Mouse (Mus musculus): ENCODE measurements around the gene Spaca7. TPM values are rescaled to one million over a fixed set of nuclear protein-coding genes. Genes with fewer than 3 reads are reported as not detected.

Gene Spaca7
- not detected for total RNA-seq (2018; cell fraction: chromatin; rRNA removed)
- not detected for total RNA-seq (2018; cell fraction: cytosol; rRNA removed)
- total RNA-seq (2018; cell fraction: nucleus; rRNA removed) = not detected
- not detected in 3 replicates for polyA plus RNA-seq (2018)

DNA sequence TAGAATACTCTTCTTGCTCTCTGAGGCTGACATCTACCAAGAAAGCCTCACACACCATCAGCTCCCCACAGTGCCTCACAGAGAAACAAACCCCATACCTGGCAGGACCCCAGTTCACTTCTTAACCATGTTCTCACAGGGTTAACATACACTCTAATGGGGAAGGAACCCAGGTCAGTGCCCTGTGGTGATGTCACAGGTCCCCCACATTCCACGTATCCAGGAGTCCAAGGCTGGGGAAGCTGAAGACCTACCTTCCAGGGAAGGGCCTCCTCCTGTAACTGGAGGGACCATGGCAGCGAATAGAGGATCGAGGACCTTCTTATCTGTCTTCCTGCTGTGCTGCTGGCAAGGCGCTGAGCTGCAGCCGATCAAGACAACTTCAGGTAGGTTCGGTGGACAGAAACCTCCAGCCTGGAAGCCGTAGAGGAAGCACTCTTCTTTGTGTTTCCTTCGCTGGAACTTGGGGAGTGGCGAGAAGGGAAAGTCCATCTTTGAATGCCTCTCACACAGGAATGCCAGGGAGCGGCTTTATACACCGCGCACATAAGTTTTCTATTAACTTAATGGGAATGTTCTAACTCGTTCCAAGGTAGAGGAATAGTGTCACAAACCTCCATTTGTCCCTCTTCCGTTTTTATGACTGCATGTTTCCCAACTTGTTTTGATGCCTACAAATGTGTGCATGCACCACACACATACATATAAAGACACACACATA lies at the start of gene Spaca7:
Gene Spaca7, plus strand, starts transcription at position 216 of the 721 bp plus-strand sequence.
- 70% methylated on average over 14 of the region's 14 CpGs for WGBS (ENCODE audit: missing documents)
- Histone ChIP-seq H3K4me3 (ENCODE audit: inconsistent target) (no peak within 1 kb of the TSS), H3K27ac (no peak within 1 kb of the TSS), H3K36me3 (ENCODE audit: inconsistent target) (no peaks in the 10 kb centered on the region), H3K79me2 (ENCODE audit: inconsistent target) (no peaks in the 10 kb centered on the region)

DNA sequence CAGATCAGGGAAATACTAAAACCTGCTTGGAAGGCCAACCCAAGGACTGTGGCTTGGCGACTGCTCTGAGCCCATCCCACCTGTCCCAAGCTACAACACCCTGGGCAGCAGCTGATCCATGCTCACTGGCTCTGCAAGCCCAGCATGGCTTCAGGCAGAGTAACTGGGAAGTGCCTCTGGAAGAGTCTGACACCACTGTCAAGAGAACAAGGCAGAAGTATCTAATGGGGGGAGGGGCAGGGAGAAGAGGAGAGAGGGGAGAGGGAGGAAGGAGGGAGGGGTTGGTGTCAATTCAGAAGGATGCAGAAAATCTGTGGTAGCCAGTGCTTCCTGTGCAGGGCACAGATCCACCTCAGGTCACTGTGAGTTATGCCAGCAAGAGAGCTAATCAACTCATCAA lies 48.5 kb upstream of the Spaca7 start:
- no peak overlapping the region for H3K4me3 ChIP-seq (ENCODE audit: inconsistent target)
- WGBS (ENCODE audit: missing documents) = 0% methylated on average over 1 of the region's 1 CpGs
- H3K27ac ChIP-seq = no peak overlapping the region
- H3K36me3 ChIP-seq (ENCODE audit: inconsistent target) = no peaks in the 10 kb centered on the region
- H3K79me2 ChIP-seq (ENCODE audit: inconsistent target) = no peaks in the 10 kb centered on the region

DNA sequence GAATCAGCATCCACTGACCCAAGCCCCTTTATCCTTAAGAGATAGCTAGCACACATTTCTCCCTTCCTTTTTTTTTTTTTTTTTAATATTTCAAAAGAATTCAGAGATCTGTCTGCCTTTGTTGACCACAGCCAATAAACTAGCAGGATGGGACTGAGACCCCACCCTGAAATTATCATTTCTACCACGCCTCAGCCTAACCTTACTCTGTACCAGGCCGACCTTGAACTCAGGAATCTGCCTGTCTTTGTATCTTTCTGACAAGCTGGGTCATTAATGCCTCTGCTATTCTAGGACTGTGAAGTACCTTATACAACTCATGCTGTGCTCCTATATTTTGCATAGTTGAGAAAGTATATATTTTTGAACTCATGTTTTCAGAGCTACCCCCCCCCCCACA lies 44.2 kb upstream of the Spaca7 start:
- no peak overlapping the region for H3K4me3 ChIP-seq (ENCODE audit: inconsistent target)
- H3K79me2 ChIP-seq (ENCODE audit: inconsistent target) = no peaks in the 10 kb centered on the region
- H3K27ac ChIP-seq = no peak overlapping the region
- H3K36me3 ChIP-seq (ENCODE audit: inconsistent target) = no peaks in the 10 kb centered on the region
- 88% methylated on average over 2 of the region's 2 CpGs for WGBS (ENCODE audit: missing documents)

DNA sequence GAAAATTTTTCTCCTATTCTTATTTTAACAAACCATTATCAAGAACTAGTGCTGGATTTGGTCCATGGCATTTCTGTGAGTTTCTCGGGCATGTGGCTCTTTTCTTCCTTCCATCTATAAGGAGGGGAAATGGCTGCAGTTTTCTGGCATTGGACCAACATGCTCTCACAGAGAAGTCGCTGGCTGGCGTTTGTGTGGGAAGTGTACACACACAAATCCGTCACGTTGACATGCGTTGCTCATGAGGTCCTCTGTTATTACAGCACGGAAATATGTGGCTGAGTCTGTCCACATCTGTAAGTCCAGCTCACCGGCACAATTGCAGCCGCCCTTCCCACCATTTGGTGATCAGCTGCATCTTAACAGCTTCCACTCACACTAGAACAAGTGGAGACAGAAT lies 37.2 kb upstream of the Spaca7 start:
- Histone ChIP-seq H3K79me2 (ENCODE audit: inconsistent target) (no peaks in the 10 kb centered on the region), H3K27ac (no peak overlapping the region), H3K36me3 (ENCODE audit: inconsistent target) (no peaks in the 10 kb centered on the region), H3K4me3 (ENCODE audit: inconsistent target) (no peak overlapping the region)
- 14% methylated on average over 9 of the region's 9 CpGs for WGBS (ENCODE audit: missing documents)

DNA sequence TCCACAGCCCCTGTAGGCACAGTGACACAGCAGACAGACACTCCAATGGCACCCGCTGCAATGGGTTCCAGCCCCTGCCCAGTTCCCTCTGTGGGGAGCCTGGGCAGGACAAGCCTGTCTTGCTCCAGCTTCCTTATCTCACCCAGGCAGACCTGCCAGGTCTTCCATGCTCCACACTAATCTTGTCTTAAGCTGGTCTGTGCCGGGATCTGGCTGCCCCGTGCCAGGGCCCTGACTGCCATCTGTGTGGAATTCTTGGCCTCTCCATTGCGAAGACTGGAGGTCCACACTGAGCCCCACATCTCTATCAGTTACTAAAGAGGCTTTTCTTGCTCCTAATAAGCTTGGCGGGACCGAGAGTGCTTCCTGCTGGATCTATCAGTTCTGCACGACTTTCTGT lies 36.5 kb upstream of the Spaca7 start:
- H3K36me3 ChIP-seq (ENCODE audit: inconsistent target) = no peaks in the 10 kb centered on the region
- H3K79me2 ChIP-seq (ENCODE audit: inconsistent target) = no peaks in the 10 kb centered on the region
- WGBS (ENCODE audit: missing documents) = 86% methylated on average over 7 of the region's 7 CpGs
- H3K27ac ChIP-seq = no peak overlapping the region
- H3K4me3 ChIP-seq (ENCODE audit: inconsistent target) = no peak overlapping the region

DNA sequence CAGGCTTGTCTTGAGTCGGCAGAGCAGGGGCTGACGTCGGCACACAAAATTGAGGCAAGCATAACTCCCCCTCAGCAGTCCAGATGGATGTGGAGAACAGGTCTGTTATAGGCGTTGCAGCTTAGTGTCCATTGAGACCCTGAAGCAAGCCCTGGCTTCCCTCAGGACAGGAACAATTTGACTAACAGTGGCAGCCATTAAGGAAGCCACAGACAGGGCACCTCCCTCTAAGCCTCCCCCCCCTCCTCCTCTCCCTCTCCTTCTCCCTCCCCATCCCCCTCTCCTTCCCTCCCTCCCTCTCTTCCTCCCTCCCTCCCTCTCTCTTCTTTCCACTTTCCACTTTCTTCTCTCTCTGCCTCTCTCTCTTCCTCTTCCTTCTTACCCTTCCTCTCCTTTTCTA lies 27.6 kb upstream of the Spaca7 start:
- WGBS (ENCODE audit: missing documents) = 74% methylated on average over 4 of the region's 4 CpGs
- H3K27ac ChIP-seq = no peak overlapping the region
- H3K36me3 ChIP-seq (ENCODE audit: inconsistent target) = no peaks in the 10 kb centered on the region
- H3K4me3 ChIP-seq (ENCODE audit: inconsistent target) = no peak overlapping the region
- no peaks in the 10 kb centered on the region for H3K79me2 ChIP-seq (ENCODE audit: inconsistent target)

DNA sequence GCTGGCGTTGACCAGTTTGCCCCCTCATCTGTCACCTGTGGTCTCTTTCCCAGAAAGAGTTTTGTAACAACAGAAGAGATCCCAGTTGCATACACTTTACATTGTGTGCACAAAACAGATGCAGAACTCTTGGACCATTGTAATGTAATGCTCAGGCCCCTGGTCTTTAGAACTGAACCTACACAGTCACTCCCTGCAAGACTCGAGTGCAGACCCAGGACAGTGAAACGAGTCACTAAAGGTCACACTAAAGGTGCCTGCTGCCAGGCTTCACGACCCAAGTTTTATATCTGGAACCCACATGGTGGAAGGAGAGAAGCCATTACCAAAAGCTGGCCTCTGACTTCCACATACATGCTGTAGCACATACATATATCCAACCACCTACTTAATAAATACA lies 27.2 kb upstream of the Spaca7 start:
- no peak overlapping the region for H3K27ac ChIP-seq
- H3K79me2 ChIP-seq (ENCODE audit: inconsistent target) = no peaks in the 10 kb centered on the region
- no peaks in the 10 kb centered on the region for H3K36me3 ChIP-seq (ENCODE audit: inconsistent target)
- WGBS (ENCODE audit: missing documents) = 62% methylated on average over 4 of the region's 4 CpGs
- H3K4me3 ChIP-seq (ENCODE audit: inconsistent target) = no peak overlapping the region

- Histone ChIP-seq H3K27ac (no peak overlapping the region), H3K79me2 (ENCODE audit: inconsistent target) (no peaks in the 10 kb centered on the region), H3K4me3 (ENCODE audit: inconsistent target) (no peak overlapping the region), H3K36me3 (ENCODE audit: inconsistent target) (no peaks in the 10 kb centered on the region)
- 67% methylated on average over 7 of the region's 7 CpGs for WGBS (ENCODE audit: missing documents)
These were observed 25.2 kb upstream of the Spaca7 start for GRCm38 (mm10) chr8:12547466-12548220.

GRCm38 (mm10) chr8:12548255-12548654 lies 24.6 kb upstream of the Spaca7 start:
- H3K36me3 ChIP-seq (ENCODE audit: inconsistent target) = no peaks in the 10 kb centered on the region
- no peak overlapping the region for H3K4me3 ChIP-seq (ENCODE audit: inconsistent target)
- H3K79me2 ChIP-seq (ENCODE audit: inconsistent target) = no peaks in the 10 kb centered on the region
- H3K27ac ChIP-seq = no peak overlapping the region
- 20% methylated on average over 15 of the region's 15 CpGs for WGBS (ENCODE audit: missing documents)

GRCm38 (mm10) chr8:12548680-12549079 lies 24.1 kb upstream of the Spaca7 start:
- 39% methylated on average over 5 of the region's 5 CpGs for WGBS (ENCODE audit: missing documents)
- H3K36me3 ChIP-seq (ENCODE audit: inconsistent target) = no peaks in the 10 kb centered on the region

DNA sequence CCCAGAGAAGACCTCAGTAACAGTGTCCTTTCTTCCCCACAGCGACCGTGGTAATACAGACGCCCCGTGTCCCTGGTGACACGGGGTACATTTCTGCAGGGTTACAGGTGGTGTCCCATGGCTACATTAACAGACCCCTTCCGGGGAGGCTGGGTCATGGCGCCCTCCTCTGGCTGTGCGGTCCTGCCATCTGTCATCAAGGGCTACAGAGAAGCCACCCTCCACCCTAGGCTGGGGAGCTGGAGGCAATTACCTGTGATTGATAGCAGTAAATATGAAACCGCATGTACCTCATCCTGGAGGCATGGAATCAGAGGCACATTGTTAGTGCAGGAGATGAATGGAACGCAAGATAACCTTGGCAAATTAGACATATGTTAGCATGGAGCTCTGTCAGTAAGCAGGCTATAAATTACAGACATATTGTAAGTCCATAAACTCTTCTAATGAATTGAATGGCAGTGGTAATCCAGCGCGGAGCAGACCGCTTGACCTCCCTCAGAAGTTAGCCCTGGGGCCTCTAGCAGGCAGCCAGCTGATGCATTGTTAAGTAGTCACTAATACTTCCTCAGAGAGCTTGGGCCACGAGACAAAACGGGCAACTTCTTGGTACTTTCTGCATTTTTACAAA lies 17.2 kb upstream of the Spaca7 start:
- no peak overlapping the region for H3K27ac ChIP-seq
- H3K4me3 ChIP-seq (ENCODE audit: inconsistent target) = no peak overlapping the region
- no peaks in the 10 kb centered on the region for H3K36me3 ChIP-seq (ENCODE audit: inconsistent target)
- H3K79me2 ChIP-seq (ENCODE audit: inconsistent target) = no peaks in the 10 kb centered on the region
- WGBS (ENCODE audit: missing documents) = 68% methylated on average over 15 of the region's 15 CpGs

More at GRCm38 (mm10) chr8:12548680-12549079, 24.1 kb upstream of the Spaca7 start:
- Histone ChIP-seq H3K4me3 (ENCODE audit: inconsistent target) (no peak overlapping the region), H3K79me2 (ENCODE audit: inconsistent target) (no peaks in the 10 kb centered on the region), H3K27ac (no peak overlapping the region)

DNA sequence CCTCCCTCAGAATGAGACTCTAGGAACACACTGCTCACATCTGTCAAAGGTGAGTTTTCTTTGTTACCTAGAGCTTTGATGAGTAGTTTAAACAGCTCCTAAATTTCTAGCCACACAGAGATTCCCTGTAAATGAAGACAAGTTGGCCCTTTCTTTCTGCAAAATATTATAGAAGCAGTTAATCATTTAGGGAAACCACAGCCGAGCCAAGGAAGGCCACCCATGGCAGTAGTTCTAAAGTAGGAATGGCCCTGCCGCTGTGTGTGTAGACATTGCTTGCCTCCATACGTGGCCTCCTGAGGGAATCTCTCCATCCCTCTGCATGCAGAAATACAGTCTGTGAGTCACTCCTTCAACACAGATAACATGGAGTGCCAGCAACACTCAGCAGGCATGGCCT lies 14.0 kb upstream of the Spaca7 start:
- WGBS (ENCODE audit: missing documents) = 93% methylated on average over 3 of the region's 3 CpGs
- H3K27ac ChIP-seq = no peak overlapping the region

DNA sequence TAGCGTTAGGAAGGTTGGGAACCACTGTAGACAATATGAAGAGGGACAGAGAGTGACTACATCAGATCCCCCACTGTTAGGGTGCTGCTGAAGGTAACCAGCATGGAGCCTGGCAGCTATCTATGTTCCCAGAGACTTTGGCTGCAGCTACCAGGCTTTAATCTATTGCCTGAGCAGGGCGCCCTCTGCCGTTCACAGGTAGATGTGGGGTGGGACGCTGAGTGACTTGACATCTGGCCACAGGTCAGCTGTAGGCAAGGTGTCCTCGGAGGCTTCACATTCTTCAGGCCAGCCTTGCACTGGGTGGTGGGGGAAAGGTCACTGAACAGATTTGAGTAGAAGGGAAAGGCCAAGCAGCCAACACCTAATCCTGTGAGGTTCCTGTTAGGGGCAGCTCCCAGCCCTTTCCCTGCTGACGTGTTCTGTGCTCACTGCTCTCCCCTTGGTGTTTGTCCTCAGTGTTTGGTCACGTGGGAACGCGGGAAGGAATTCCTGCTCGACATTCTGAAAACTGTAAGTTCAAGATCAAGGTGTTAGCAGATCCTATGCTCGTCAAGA lies 11.3 kb upstream of the Spaca7 start:
- 19% methylated on average over 11 of the region's 11 CpGs for WGBS (ENCODE audit: missing documents)
- Histone ChIP-seq H3K36me3 (ENCODE audit: inconsistent target) (no peaks in the 10 kb centered on the region), H3K4me3 (ENCODE audit: inconsistent target) (no peak overlapping the region), H3K79me2 (ENCODE audit: inconsistent target) (no peaks in the 10 kb centered on the region), H3K27ac (no peak overlapping the region)

More for the DNA sequence above, 14.0 kb upstream of the Spaca7 start:
- no peaks in the 10 kb centered on the region for H3K36me3 ChIP-seq (ENCODE audit: inconsistent target)
- no peak overlapping the region for H3K4me3 ChIP-seq (ENCODE audit: inconsistent target)
- H3K79me2 ChIP-seq (ENCODE audit: inconsistent target) = no peaks in the 10 kb centered on the region

DNA sequence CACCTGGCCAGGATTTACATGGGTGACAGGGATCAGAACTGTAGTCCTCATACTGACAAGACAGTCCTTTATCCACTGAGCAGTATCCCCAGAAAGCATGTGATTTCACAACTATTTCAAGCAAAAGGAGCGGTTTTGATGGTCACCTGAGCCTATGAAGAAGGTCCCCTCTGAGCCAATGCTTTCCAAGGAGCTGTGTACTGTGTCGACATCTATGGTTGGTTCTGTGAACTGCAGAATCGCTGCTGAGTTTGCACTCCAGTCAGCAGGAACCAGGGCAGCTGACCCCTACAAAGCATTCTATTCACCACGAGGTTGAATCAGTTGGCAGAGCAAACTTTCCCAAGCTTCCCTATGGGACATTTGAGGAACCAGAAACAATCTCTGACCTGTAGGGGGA lies 8.5 kb upstream of the Spaca7 start:
- Histone ChIP-seq H3K27ac (no peak overlapping the region), H3K79me2 (ENCODE audit: inconsistent target) (no peaks in the 10 kb centered on the region), H3K4me3 (ENCODE audit: inconsistent target) (no peak overlapping the region), H3K36me3 (ENCODE audit: inconsistent target) (no peaks in the 10 kb centered on the region)
- 4% methylated on average over 4 of the region's 4 CpGs for WGBS (ENCODE audit: missing documents)
